Mouse (Mus musculus): ENCODE data around the gene Gm5767. TPM values are rescaled to one million over a fixed set of nuclear protein-coding genes. Genes with fewer than 3 reads are reported as not detected.

The Gm5767 gene
- polyA plus RNA-seq, 1 experiment from 2014 or later, result not detected

DNA sequence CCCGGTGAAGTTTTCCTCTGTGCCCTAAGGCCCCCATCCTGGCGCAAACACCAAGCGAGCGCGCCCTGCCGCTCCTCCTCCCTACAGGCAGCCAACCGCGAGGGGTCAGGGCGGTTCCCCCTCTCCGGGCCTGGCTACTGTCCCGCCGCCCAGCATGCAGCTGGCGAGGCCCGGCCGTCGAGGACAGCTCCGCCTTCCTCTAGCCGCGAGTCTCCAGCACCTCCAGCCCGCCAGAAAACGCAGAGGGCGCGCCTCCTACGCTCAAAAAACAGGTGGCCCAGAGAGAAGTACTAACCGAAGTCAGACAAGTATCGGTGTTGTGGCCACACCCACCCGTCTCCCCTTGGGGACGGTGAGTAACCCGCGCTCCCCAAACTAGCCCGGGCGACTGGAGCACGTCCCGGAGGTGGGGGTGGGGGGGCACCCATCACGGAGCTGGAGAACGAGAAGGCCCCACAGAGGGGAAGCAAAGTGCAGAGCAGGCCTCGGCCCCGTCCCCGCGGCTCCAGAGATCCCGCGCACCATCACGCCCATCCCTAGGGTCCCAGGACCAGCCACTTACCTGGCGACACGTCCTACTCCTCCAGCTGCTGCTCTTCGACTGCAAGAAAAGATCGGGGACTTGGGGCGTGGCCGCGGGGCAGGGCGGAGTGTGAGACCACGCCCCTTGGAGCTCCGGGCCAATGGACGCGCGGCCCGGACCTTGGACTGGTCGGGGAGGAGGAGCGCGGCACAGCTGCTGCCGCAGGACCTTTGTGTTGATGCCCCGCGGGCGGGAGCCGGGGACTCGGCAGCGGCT, 8.8 kb upstream of the Gm5767 start, which contains the start of gene Carhsp1:
Gene Carhsp1, minus strand, starts transcription at position 605 of the 799 bp plus-strand sequence.
- ATAC-seq (replicated peaks; ENCODE audit: low FRiP score), result peak; percentile 93
- under 1% methylated on average over 67 of the region's 67 CpGs for WGBS
- no peaks in the 10 kb centered on the region for H3K9me3 ChIP-seq (replicated peaks)
- H3K4me3 ChIP-seq (replicated peaks), result peak within 1 kb of the TSS; percentile 75
- H3K36me3 ChIP-seq, result no peaks in the 10 kb centered on the region
- H3K4me1 ChIP-seq, result peaks cover 59% of the 10 kb centered on the region
- H3K27ac ChIP-seq, result peak within 1 kb of the TSS; percentile 86
- H3K4me2 ChIP-seq, result peak within 1 kb of the TSS; percentile 93
- H3K9ac ChIP-seq, result peak within 1 kb of the TSS; percentile 62
- H3K27me3 ChIP-seq, result peaks cover 10% of the 10 kb centered on the region

DNA sequence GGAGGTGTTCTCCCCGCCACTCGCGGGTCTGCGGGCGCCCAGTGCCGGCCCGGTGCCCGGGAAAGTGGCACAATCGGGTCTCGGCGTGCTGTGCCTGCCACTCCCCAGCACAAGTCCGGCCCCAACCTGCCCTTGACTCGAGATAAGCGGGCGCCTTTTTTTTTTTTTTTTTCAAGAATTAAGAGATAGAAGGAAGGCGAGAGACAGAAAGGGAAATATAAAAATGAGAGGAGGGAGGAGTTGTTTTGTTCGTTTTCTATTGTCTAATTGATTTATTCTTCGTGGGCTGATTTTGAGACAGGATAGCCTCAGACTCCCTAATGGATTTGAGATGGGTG, 8.3 kb upstream of the Gm5767 start:
- ATAC-seq (replicated peaks; ENCODE audit: low FRiP score), result no peak
- Histone ChIP-seq H3K27me3 (peaks cover 10% of the 10 kb centered on the region), H3K4me3 (replicated peaks) (peak overlapping the region; percentile 75), H3K9me3 (replicated peaks) (no peaks in the 10 kb centered on the region), H3K36me3 (no peaks in the 10 kb centered on the region), H3K4me2 (peak overlapping the region; percentile 93), H3K9ac (peak overlapping the region; percentile 33; the same call in 1 of the 2 replicates), H3K4me1 (peaks cover 54% of the 10 kb centered on the region), H3K27ac (no peak overlapping the region)
- WGBS, result under 1% methylated on average over 18 of the region's 18 CpGs

DNA sequence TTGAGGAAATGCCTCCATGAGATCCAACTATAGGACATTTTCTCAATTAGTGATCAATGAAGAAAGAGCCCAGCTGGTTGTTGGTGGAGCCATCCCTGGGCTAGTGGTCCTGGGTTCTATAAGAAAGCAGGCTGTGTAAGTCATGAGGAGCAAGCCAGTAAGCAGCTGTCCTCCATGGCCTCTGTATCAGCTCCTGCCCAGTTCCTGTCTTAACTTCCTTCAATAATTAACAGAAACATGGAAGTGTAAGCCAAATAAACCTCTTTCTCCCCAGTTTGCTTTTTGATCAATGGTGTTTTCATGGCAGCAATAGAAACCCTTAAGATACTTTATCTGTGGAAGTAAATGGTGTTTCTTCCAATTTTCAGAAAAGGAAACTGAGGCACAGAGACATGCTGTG, 7.8 kb upstream of the Gm5767 start:
- peak overlapping the region; percentile 93 for H3K4me2 ChIP-seq
- no peak overlapping the region for H3K9ac ChIP-seq
- no peaks in the 10 kb centered on the region for H3K9me3 ChIP-seq (replicated peaks)
- peak overlapping the region; percentile 75; the same call in 1 of the 2 replicates for H3K4me3 ChIP-seq (replicated peaks)
- H3K4me1 ChIP-seq, result peaks cover 49% of the 10 kb centered on the region
- H3K36me3 ChIP-seq, result no peaks in the 10 kb centered on the region
- H3K27me3 ChIP-seq, result peaks cover 10% of the 10 kb centered on the region
- ATAC-seq (replicated peaks; ENCODE audit: low FRiP score), result no peak
- H3K27ac ChIP-seq, result no peak overlapping the region

DNA sequence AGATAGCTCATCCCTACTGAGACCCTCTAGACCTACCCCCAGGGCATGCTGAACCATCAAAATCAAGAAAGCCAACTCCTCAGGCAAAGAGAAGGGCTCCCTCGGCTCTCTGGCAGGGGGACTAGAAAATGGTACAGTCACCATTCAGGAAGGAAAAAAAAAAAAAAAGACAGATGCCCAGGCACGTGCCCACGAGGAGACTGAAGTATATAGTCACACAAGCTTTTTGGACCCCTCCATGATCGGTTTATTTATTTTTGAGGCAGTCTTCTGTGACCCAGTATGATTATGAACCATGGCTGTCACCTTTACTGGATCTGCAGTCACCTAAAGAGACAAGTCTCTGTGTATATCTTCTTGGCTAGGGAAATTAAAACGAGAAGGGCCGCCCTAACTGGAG, 7.2 kb upstream of the Gm5767 start:
- WGBS, result 69% methylated on average over 6 of the region's 6 CpGs
- Histone ChIP-seq H3K27me3 (peaks cover 10% of the 10 kb centered on the region), H3K4me1 (peaks cover 44% of the 10 kb centered on the region), H3K9me3 (replicated peaks) (no peaks in the 10 kb centered on the region), H3K36me3 (no peaks in the 10 kb centered on the region), H3K4me2 (no peak overlapping the region), H3K4me3 (replicated peaks) (no peak overlapping the region), H3K9ac (no peak overlapping the region), H3K27ac (no peak overlapping the region)
- ATAC-seq (replicated peaks; ENCODE audit: low FRiP score), result no peak

DNA sequence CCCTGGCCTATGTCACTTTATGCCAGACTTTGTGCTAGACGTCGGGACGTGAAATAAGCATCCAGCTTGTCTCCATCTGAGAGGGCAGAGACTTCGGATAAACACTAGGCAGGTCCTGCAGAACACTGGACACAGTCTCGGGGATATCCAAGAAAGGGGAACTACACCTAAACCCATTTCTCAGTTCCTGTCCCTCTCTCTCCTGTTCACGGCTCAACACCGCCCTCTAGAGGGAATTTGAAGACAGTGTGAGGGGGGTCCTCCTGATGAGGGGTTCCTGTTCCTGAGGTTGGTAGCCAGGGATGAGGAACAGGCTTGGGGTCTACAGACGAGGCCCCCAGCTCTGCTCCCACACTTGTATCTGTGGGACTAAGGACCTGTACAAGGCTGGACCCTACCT, 6.4 kb upstream of the Gm5767 start:
- Histone ChIP-seq H3K4me2 (0 out of 2 replicates have a peak overlapping the region, but pooled peaks have one; percentile 27), H3K4me3 (replicated peaks) (no peak overlapping the region), H3K9ac (peak overlapping the region; percentile 17; the same call in 1 of the 2 replicates), H3K9me3 (replicated peaks) (no peaks in the 10 kb centered on the region), H3K4me1 (peaks cover 36% of the 10 kb centered on the region), H3K27me3 (peaks cover 10% of the 10 kb centered on the region), H3K36me3 (no peaks in the 10 kb centered on the region), H3K27ac (no peak overlapping the region)
- ATAC-seq (replicated peaks; ENCODE audit: low FRiP score), result no peak
- 2% methylated on average over 8 of the region's 8 CpGs for WGBS

DNA sequence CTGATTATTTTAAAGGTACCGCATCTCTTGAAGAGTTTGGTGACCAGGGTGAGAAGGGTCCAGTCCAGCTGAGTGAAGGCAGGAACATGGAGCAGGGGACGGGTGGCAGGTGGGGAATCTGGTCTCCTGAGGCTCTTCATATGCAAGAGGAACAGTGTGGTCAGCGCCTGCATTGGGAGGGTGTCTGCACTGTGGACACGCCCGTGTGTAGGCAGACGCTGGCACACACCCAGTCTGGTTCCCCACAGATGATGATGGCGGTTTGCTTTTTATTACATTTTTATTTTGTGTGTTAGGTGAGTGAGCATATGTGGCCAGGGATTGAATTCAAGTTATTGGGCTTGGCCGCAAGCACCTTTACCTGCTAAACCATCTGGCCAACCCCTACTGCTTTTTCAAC, 5.0 kb upstream of the Gm5767 start:
- ATAC-seq (replicated peaks; ENCODE audit: low FRiP score), result no peak
- no peak overlapping the region for H3K9ac ChIP-seq

DNA sequence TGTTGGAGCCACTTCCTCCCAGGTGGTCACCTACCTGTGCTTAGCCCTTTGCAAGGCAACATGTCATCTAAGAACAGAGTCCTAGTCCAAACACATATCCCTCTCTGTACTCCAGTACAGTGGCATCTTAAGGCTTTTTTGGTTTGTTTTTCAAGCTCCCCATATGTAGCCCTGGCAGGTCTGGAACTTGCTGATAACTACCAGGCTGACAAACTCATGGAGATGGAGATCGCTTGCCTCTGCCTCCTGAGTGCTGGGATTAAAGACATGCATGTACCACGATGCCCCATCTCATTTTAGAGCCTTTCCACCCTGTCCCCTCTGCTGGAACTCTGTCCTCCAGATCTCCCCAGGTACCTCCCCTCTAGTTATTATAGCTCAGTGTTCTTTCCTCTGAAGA, 4.3 kb upstream of the Gm5767 start:
- WGBS, result 78% methylated on average over 2 of the region's 2 CpGs
- Histone ChIP-seq H3K9ac (no peak overlapping the region), H3K27ac (no peak overlapping the region), H3K9me3 (replicated peaks) (no peaks in the 10 kb centered on the region), H3K27me3 (peaks cover 10% of the 10 kb centered on the region), H3K4me1 (peaks cover 16% of the 10 kb centered on the region; the same call in 1 of the 2 replicates), H3K36me3 (no peaks in the 10 kb centered on the region), H3K4me2 (no peak overlapping the region), H3K4me3 (replicated peaks) (no peak overlapping the region)
- no peak for ATAC-seq (replicated peaks; ENCODE audit: low FRiP score)

More for the DNA sequence above, 5.0 kb upstream of the Gm5767 start:
- WGBS, result 78% methylated on average over 8 of the region's 8 CpGs
- H3K4me2 ChIP-seq, result no peak overlapping the region
- H3K9me3 ChIP-seq (replicated peaks), result no peaks in the 10 kb centered on the region
- H3K27ac ChIP-seq, result no peak overlapping the region
- peaks cover 10% of the 10 kb centered on the region for H3K27me3 ChIP-seq
- no peaks in the 10 kb centered on the region for H3K36me3 ChIP-seq
- no peak overlapping the region for H3K4me3 ChIP-seq (replicated peaks)
- peaks cover 22% of the 10 kb centered on the region for H3K4me1 ChIP-seq

DNA sequence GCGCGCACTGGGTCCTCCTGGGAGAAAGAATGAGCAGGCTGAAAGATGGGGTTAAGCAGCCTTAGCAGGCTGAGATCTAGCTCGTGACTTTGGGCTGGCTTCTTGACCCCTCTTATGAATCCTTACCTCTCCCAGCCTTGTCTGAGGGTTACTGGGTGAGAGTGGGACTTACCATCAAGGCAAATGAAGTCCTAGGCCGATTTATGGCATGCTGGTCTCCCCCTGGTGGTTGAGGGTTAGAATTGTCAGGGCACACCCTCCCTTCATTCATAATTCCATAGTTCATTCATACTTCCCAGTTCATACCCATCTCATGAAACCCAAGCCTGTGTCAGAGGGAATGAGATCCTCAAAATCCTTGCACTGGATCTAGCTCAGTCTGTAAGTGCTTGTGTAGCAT, 3.8 kb upstream of the Gm5767 start:
- Histone ChIP-seq H3K27me3 (peaks cover 10% of the 10 kb centered on the region), H3K4me1 (peaks cover 12% of the 10 kb centered on the region; the same call in 1 of the 2 replicates), H3K4me3 (replicated peaks) (no peak overlapping the region), H3K9ac (no peak overlapping the region), H3K4me2 (no peak overlapping the region), H3K9me3 (replicated peaks) (no peaks in the 10 kb centered on the region), H3K27ac (no peak overlapping the region), H3K36me3 (no peaks in the 10 kb centered on the region)
- no peak for ATAC-seq (replicated peaks; ENCODE audit: low FRiP score)
- 50% methylated on average over 4 of the region's 4 CpGs for whole genome bisulfite sequencing

DNA sequence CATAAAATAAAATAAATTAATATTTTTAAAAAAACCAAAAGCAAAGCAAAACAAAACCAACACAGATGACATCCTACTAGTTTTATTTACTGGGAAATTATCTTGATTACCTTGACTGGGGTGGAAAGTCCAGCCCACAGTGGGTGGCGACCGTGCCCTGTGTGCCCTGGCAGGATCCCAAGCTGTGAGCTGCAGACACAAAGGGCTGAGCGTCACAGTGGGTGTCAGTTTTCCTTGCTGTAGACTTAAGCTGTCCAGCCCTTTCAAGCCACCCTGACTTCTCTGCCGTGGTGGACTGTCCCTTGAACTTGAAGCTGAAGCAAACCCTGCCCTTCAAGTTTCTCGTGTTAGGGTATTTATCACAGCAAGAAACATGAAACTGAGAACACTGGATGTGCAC, 2.5 kb upstream of the Gm5767 start:
- Histone ChIP-seq H3K4me2 (no peak overlapping the region), H3K9ac (no peak overlapping the region), H3K36me3 (no peaks in the 10 kb centered on the region), H3K27me3 (peaks cover 6% of the 10 kb centered on the region), H3K27ac (no peak overlapping the region), H3K9me3 (replicated peaks) (no peaks in the 10 kb centered on the region), H3K4me3 (replicated peaks) (no peak overlapping the region), H3K4me1 (peaks cover 3% of the 10 kb centered on the region; the same call in 1 of the 2 replicates)
- no peak for ATAC-seq (replicated peaks; ENCODE audit: low FRiP score)
- 46% methylated on average over 5 of the region's 5 CpGs for WGBS

DNA sequence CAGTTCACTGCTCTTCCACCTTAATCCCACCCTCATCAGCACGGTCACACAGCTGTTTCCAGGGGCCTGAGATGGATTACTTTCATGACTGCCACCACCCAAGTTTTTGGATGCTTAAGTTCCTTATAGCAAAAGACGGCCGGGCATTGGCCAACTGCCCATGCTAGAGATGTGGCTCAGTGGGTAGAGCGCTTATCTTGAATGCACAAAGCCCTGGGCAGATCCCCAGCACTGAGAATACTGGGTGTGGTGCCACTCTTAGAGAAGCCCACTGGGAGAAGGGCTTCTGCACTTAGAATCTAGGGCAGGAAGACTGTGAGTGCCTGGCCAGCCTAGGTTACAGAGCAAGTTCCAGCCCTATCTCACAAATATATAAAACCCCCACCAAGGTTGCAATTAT, 1.9 kb upstream of the Gm5767 start:
- no peak overlapping the region for H3K9ac ChIP-seq
- H3K27me3 ChIP-seq, result 0 out of 2 replicates have a peak, but pooled peaks cover 2% of the 10 kb centered on the region
- no peaks in the 10 kb centered on the region for H3K36me3 ChIP-seq
- no peak overlapping the region for H3K4me2 ChIP-seq
- no peak overlapping the region for H3K4me3 ChIP-seq (replicated peaks)
- H3K27ac ChIP-seq, result no peak overlapping the region
- peaks cover 3% of the 10 kb centered on the region; the same call in 1 of the 2 replicates for H3K4me1 ChIP-seq
- H3K9me3 ChIP-seq (replicated peaks), result no peaks in the 10 kb centered on the region
- 88% methylated on average over 4 of the region's 4 CpGs for WGBS
- ATAC-seq (replicated peaks; ENCODE audit: low FRiP score), result no peak

DNA sequence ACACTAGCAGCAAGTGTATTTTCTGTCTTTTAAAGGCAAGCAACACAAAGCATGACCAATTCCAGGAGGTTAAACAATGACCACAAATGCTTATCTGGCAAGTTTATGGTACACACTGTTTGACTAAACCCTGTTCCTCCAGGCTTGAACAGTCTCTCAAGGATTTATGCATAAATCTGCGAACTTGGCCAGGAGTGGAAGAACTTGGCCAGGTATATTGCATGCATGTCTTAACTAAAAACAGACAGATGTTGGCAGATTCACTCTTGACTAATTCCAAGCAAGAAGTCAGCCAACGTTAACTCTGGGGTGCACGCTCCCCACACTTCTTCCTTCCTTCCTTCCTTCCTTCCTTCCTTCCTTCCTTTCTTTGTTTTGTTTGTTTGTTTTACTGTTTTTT, 790 bp upstream of the Gm5767 start:
- WGBS, result 75% methylated on average over 3 of the region's 3 CpGs
- no peaks in the 10 kb centered on the region for H3K9me3 ChIP-seq (replicated peaks)
- H3K4me3 ChIP-seq (replicated peaks), result no peak overlapping the region
- H3K27me3 ChIP-seq, result no peaks in the 10 kb centered on the region
- H3K27ac ChIP-seq, result no peak overlapping the region
- H3K9ac ChIP-seq, result no peak overlapping the region
- H3K4me2 ChIP-seq, result no peak overlapping the region
- ATAC-seq (replicated peaks; ENCODE audit: low FRiP score), result no peak
- H3K36me3 ChIP-seq, result no peaks in the 10 kb centered on the region
- H3K4me1 ChIP-seq, result no peaks in the 10 kb centered on the region

DNA sequence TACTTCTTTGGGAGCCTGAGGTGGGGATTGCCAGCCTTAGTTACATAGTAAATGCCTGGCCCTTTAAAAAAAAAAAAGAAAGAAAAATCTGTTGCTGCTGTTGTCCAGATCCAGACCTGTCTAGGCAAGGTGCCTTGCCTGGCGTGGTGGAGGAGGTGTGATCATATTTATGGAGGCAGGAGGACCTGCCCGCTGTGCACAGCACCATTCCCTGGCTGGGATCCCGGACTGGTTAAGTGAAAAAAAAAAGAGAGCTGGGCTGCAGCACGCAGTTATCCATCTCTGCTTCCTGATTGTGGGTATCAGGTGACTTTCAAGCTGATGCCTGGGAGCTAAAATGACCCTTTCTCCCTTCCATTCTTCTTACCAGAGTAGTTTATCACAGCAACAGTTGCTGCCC, 4.5 kb downstream of the Gm5767 start:
- Histone ChIP-seq H3K4me3 (replicated peaks) (no peak overlapping the region), H3K27me3 (no peaks in the 10 kb centered on the region), H3K4me2 (no peak overlapping the region), H3K27ac (no peak overlapping the region), H3K4me1 (no peaks in the 10 kb centered on the region), H3K36me3 (peaks cover 34% of the 10 kb centered on the region), H3K9ac (no peak overlapping the region), H3K9me3 (replicated peaks) (no peaks in the 10 kb centered on the region)
- no peak for ATAC-seq (replicated peaks; ENCODE audit: low FRiP score)
- WGBS, result 55% methylated on average over 4 of the region's 4 CpGs

Data from kidney, embryonic 15.5 days (tissue).